Mouse (Mus musculus): ENCODE data around the gene Ctsz.

The Ctsz gene
- long read RNA-seq, experiment 1, transcript Ctsz-201 (6 exons, 1,441 nt) = major isoform, 272 of 282 reads
- long read RNA-seq, experiment 1, partial matches to known transcripts = 5 of 282 reads
- long read RNA-seq, experiment 1, other reads (novel, unspliced or antisense) = 5 of 282 reads
- long read RNA-seq, experiment 2, transcript Ctsz-201 (6 exons, 1,441 nt) = major isoform, 314 of 342 reads
- long read RNA-seq, experiment 2, partial matches to known transcripts = 18 of 342 reads
- long read RNA-seq, experiment 2, other reads (novel, unspliced or antisense) = 10 of 342 reads

- intact Hi-C loops (cut with DNase I) = no loop called here
Measured at GRCm38 (mm10) chr2:174438737-174439449, at the start of gene Ctsz. Gene Ctsz, minus strand, starts transcription at chr2:174439039.

GRCm38 (mm10) chr2:174487005-174487404 lies 48.2 kb upstream of the Ctsz start:
- intact Hi-C loops (cut with DNase I) = loop anchor here (10.0 kb wide), 1 partner anchor 368 kb away; no protein-coding TSS in a partner anchor

- intact Hi-C loops (cut with DNase I) = no loop called here
Measured at GRCm38 (mm10) chr2:174478746-174479145, 39.9 kb upstream of the Ctsz start.

- intact Hi-C loops (cut with DNase I) = no loop called here
Measured at GRCm38 (mm10) chr2:174477543-174478319, 38.9 kb upstream of the Ctsz start.

GRCm38 (mm10) chr2:174473550-174473927 lies 34.7 kb upstream of the Ctsz start:
- intact Hi-C loops (cut with DNase I) = no loop called here

GRCm38 (mm10) chr2:174472818-174473549 lies 34.1 kb upstream of the Ctsz start, which contains the start of gene Prelid3b:
Gene Prelid3b, minus strand, starts transcription at chr2:174473081.
- intact Hi-C loops (cut with DNase I) = no loop called here

- intact Hi-C loops (cut with DNase I) = no loop called here
Measured at GRCm38 (mm10) chr2:174472407-174472806, 33.6 kb upstream of the Ctsz start.

GRCm38 (mm10) chr2:174470786-174471405 lies 32.1 kb upstream of the Ctsz start:
- intact Hi-C loops (cut with DNase I) = no loop called here

- intact Hi-C loops (cut with DNase I) = no loop called here
Measured at GRCm38 (mm10) chr2:174470333-174470732, 31.5 kb upstream of the Ctsz start.

GRCm38 (mm10) chr2:174463789-174464523 lies 25.1 kb upstream of the Ctsz start, which contains the start of gene Atp5e:
Gene Atp5e, minus strand, starts transcription at chr2:174464105.
- intact Hi-C loops (cut with DNase I) = loop anchor here (5.0 kb wide), 1 partner anchor 137 kb away; no protein-coding TSS in a partner anchor

- intact Hi-C loops (cut with DNase I) = loop anchor here (5.0 kb wide), 1 partner anchor 136 kb away; no protein-coding TSS in a partner anchor
Measured at GRCm38 (mm10) chr2:174463370-174463769, 24.5 kb upstream of the Ctsz start.

GRCm38 (mm10) chr2:174459365-174459764 lies 20.5 kb upstream of the Ctsz start:
- intact Hi-C loops (cut with DNase I) = no loop called here

- intact Hi-C loops (cut with DNase I) = loop anchor here (2.0 kb wide), 1 partner anchor 141 kb away; no protein-coding TSS in a partner anchor
Measured at GRCm38 (mm10) chr2:174453681-174454080, 14.8 kb upstream of the Ctsz start.

- intact Hi-C loops (cut with DNase I) = no loop called here
Measured at GRCm38 (mm10) chr2:174450353-174450752, 11.5 kb upstream of the Ctsz start, which contains the start of gene Tubb1. Gene Tubb1, plus strand, starts transcription at chr2:174450695.

GRCm38 (mm10) chr2:174448405-174448804 lies 9.6 kb upstream of the Ctsz start:
- intact Hi-C loops (cut with DNase I) = no loop called here

GRCm38 (mm10) chr2:174446905-174447304 lies 8.1 kb upstream of the Ctsz start:
- intact Hi-C loops (cut with DNase I) = no loop called here

GRCm38 (mm10) chr2:174446492-174446891 lies 7.7 kb upstream of the Ctsz start:
- intact Hi-C loops (cut with DNase I) = no loop called here

GRCm38 (mm10) chr2:174445018-174445417 lies 6.2 kb upstream of the Ctsz start:
- intact Hi-C loops (cut with DNase I) = no loop called here

GRCm38 (mm10) chr2:174444359-174444758 lies 5.5 kb upstream of the Ctsz start:
- intact Hi-C loops (cut with DNase I) = no loop called here

GRCm38 (mm10) chr2:174443046-174443445 lies 4.2 kb upstream of the Ctsz start:
- intact Hi-C loops (cut with DNase I) = no loop called here
